Mouse (Mus musculus) A20 (cell line): Measurements from ENCODE around the gene Scd4.

Source experiments
- DNase-seq: peaks from one replicate; pipeline ENCODE4 v3.0.0-alpha.2; 2011; ENCODE audit warnings: low read depth, low spot score

Scd4 gene

GRCm38 (mm10) chr19:44377629-44378375, 44.9 kb downstream of the Scd4 start:
- DNase-seq = peak; percentile 74

- DNase-seq = no peak
These were observed 46.2 kb downstream of the Scd4 start for GRCm38 (mm10) chr19:44379090-44379489.

GRCm38 (mm10) chr19:44380065-44380464, 47.2 kb downstream of the Scd4 start:
- no peak for DNase-seq

- DNase-seq = no peak
These were observed 49.9 kb downstream of the Scd4 start for GRCm38 (mm10) chr19:44382682-44383321.

- DNase-seq = no peak
These were observed 53.1 kb downstream of the Scd4 start for GRCm38 (mm10) chr19:44385887-44386498.

- no peak for DNase-seq
These were observed 54.3 kb downstream of the Scd4 start for GRCm38 (mm10) chr19:44387089-44387671.

- DNase-seq = no peak
These were observed 55.0 kb downstream of the Scd4 start for GRCm38 (mm10) chr19:44387746-44388474.

GRCm38 (mm10) chr19:44388475-44389428, 55.9 kb downstream of the Scd4 start:
- peak; percentile 97 for DNase-seq

- DNase-seq = no peak
These were observed 56.6 kb downstream of the Scd4 start for GRCm38 (mm10) chr19:44389507-44389906.

- DNase-seq = no peak
These were observed 59.0 kb downstream of the Scd4 start for GRCm38 (mm10) chr19:44391856-44392255.

GRCm38 (mm10) chr19:44392339-44393009, 59.6 kb downstream of the Scd4 start:
- no peak for DNase-seq

GRCm38 (mm10) chr19:44393962-44394422, 61.1 kb downstream of the Scd4 start:
- DNase-seq = no peak

GRCm38 (mm10) chr19:44394972-44395371, 62.1 kb downstream of the Scd4 start:
- no peak for DNase-seq
